Mouse (Mus musculus): ENCODE results near the gene Rnf4. TPM values are rescaled to one million over a fixed set of nuclear protein-coding genes. Genes with fewer than 3 reads are reported as not detected.

Rnf4 gene
- polyA plus RNA-seq, 1 experiment: 47.5 TPM

- H3K27me3 ChIP-seq (replicated peaks; ENCODE audit: control insufficient read depth, insufficient read depth, low read length): 0 out of 2 replicates have a peak, but pooled peaks cover under 1% of the 10 kb centered on the region
- no peak overlapping the region for H3K4me3 ChIP-seq (ENCODE audit: insufficient read depth, low read depth, low read length)
- no peak for DNase-seq
- no peak overlapping the region for H3K27ac ChIP-seq (ENCODE audit: insufficient read depth, low read depth, low read length)
- WGBS: 84% methylated on average over 6 of the region's 6 CpGs
- H3K36me3 ChIP-seq (ENCODE audit: control insufficient read depth, insufficient read depth, low read length): no peaks in the 10 kb centered on the region
- no peaks in the 10 kb centered on the region for H3K4me1 ChIP-seq (ENCODE audit: control insufficient read depth, insufficient read depth, low read length)
- TF ChIP-seq CTCF (conservative IDR thresholded peaks at IDR 0.05; ENCODE audit: insufficient read depth, insufficient read length, low read depth, low read length): no peak
- TF ChIP-seq POLR2A (IDR thresholded peaks at IDR 0.05; ENCODE audit: low read depth, low read length): no peak
These were observed 42.7 kb upstream of the Rnf4 start for GRCm38 (mm10) chr5:34293363-34293762.

- no peak for TF ChIP-seq POLR2A (IDR thresholded peaks at IDR 0.05; ENCODE audit: low read depth, low read length)
- no peak for TF ChIP-seq CTCF (conservative IDR thresholded peaks at IDR 0.05; ENCODE audit: insufficient read depth, insufficient read length, low read depth, low read length)
- Histone ChIP-seq H3K4me3 (ENCODE audit: insufficient read depth, low read depth, low read length) (no peak overlapping the region), H3K27me3 (replicated peaks; ENCODE audit: control insufficient read depth, insufficient read depth, low read length) (no peaks in the 10 kb centered on the region), H3K4me1 (ENCODE audit: control insufficient read depth, insufficient read depth, low read length) (no peaks in the 10 kb centered on the region), H3K27ac (ENCODE audit: insufficient read depth, low read depth, low read length) (no peak overlapping the region), H3K36me3 (ENCODE audit: control insufficient read depth, insufficient read depth, low read length) (no peaks in the 10 kb centered on the region)
- DNase-seq: peak; percentile 8
- WGBS: 45% methylated on average over 2 of the region's 2 CpGs
These were observed 41.4 kb upstream of the Rnf4 start for GRCm38 (mm10) chr5:34294696-34295095.

GRCm38 (mm10) chr5:34295141-34295540, 40.9 kb upstream of the Rnf4 start:
- 94% methylated on average over 2 of the region's 2 CpGs for WGBS
- H3K4me1 ChIP-seq (ENCODE audit: control insufficient read depth, insufficient read depth, low read length): no peaks in the 10 kb centered on the region
- TF ChIP-seq POLR2A (IDR thresholded peaks at IDR 0.05; ENCODE audit: low read depth, low read length) (no peak), CTCF (conservative IDR thresholded peaks at IDR 0.05; ENCODE audit: insufficient read depth, insufficient read length, low read depth, low read length) (no peak)
- no peaks in the 10 kb centered on the region for H3K27me3 ChIP-seq (replicated peaks; ENCODE audit: control insufficient read depth, insufficient read depth, low read length)
- H3K36me3 ChIP-seq (ENCODE audit: control insufficient read depth, insufficient read depth, low read length): no peaks in the 10 kb centered on the region
- no peak overlapping the region for H3K27ac ChIP-seq (ENCODE audit: insufficient read depth, low read depth, low read length)
- DNase-seq: peak; percentile 11
- H3K4me3 ChIP-seq (ENCODE audit: insufficient read depth, low read depth, low read length): no peak overlapping the region

GRCm38 (mm10) chr5:34298061-34298460, 38.0 kb upstream of the Rnf4 start:
- Histone ChIP-seq H3K4me1 (ENCODE audit: control insufficient read depth, insufficient read depth, low read length) (no peaks in the 10 kb centered on the region), H3K27me3 (replicated peaks; ENCODE audit: control insufficient read depth, insufficient read depth, low read length) (no peaks in the 10 kb centered on the region), H3K27ac (ENCODE audit: insufficient read depth, low read depth, low read length) (no peak overlapping the region), H3K36me3 (ENCODE audit: control insufficient read depth, insufficient read depth, low read length) (no peaks in the 10 kb centered on the region), H3K4me3 (ENCODE audit: insufficient read depth, low read depth, low read length) (no peak overlapping the region)
- WGBS: 64% methylated on average over 4 of the region's 4 CpGs
- no peak for DNase-seq
- TF ChIP-seq CTCF (conservative IDR thresholded peaks at IDR 0.05; ENCODE audit: insufficient read depth, insufficient read length, low read depth, low read length): no peak
- TF ChIP-seq POLR2A (IDR thresholded peaks at IDR 0.05; ENCODE audit: low read depth, low read length): no peak

GRCm38 (mm10) chr5:34298937-34299535, 37.1 kb upstream of the Rnf4 start:
- 81% methylated on average over 10 of the region's 10 CpGs for WGBS
- no peaks in the 10 kb centered on the region for H3K36me3 ChIP-seq (ENCODE audit: control insufficient read depth, insufficient read depth, low read length)
- DNase-seq: no peak
- no peak overlapping the region for H3K27ac ChIP-seq (ENCODE audit: insufficient read depth, low read depth, low read length)
- H3K4me1 ChIP-seq (ENCODE audit: control insufficient read depth, insufficient read depth, low read length): no peaks in the 10 kb centered on the region
- no peak for TF ChIP-seq CTCF (conservative IDR thresholded peaks at IDR 0.05; ENCODE audit: insufficient read depth, insufficient read length, low read depth, low read length)
- TF ChIP-seq POLR2A (IDR thresholded peaks at IDR 0.05; ENCODE audit: low read depth, low read length): no peak
- H3K27me3 ChIP-seq (replicated peaks; ENCODE audit: control insufficient read depth, insufficient read depth, low read length): no peaks in the 10 kb centered on the region
- H3K4me3 ChIP-seq (ENCODE audit: insufficient read depth, low read depth, low read length): no peak overlapping the region

- H3K27me3 ChIP-seq (replicated peaks; ENCODE audit: control insufficient read depth, insufficient read depth, low read length): no peaks in the 10 kb centered on the region
- no peak overlapping the region for H3K4me3 ChIP-seq (ENCODE audit: insufficient read depth, low read depth, low read length)
- H3K36me3 ChIP-seq (ENCODE audit: control insufficient read depth, insufficient read depth, low read length): no peaks in the 10 kb centered on the region
- H3K4me1 ChIP-seq (ENCODE audit: control insufficient read depth, insufficient read depth, low read length): no peaks in the 10 kb centered on the region
- no peak for DNase-seq
- 76% methylated on average over 7 of the region's 7 CpGs for WGBS
- no peak overlapping the region for H3K27ac ChIP-seq (ENCODE audit: insufficient read depth, low read depth, low read length)
- TF ChIP-seq CTCF (conservative IDR thresholded peaks at IDR 0.05; ENCODE audit: insufficient read depth, insufficient read length, low read depth, low read length) (no peak), POLR2A (IDR thresholded peaks at IDR 0.05; ENCODE audit: low read depth, low read length) (no peak)
These were observed 33.7 kb upstream of the Rnf4 start for GRCm38 (mm10) chr5:34302377-34302776.

GRCm38 (mm10) chr5:34309016-34309415, 27.1 kb upstream of the Rnf4 start:
- Histone ChIP-seq H3K4me1 (ENCODE audit: control insufficient read depth, insufficient read depth, low read length) (no peaks in the 10 kb centered on the region), H3K27me3 (replicated peaks; ENCODE audit: control insufficient read depth, insufficient read depth, low read length) (no peaks in the 10 kb centered on the region), H3K27ac (ENCODE audit: insufficient read depth, low read depth, low read length) (no peak overlapping the region), H3K4me3 (ENCODE audit: insufficient read depth, low read depth, low read length) (no peak overlapping the region), H3K36me3 (ENCODE audit: control insufficient read depth, insufficient read depth, low read length) (no peaks in the 10 kb centered on the region)
- WGBS: 33% methylated on average over 3 of the region's 3 CpGs
- TF ChIP-seq CTCF (conservative IDR thresholded peaks at IDR 0.05; ENCODE audit: insufficient read depth, insufficient read length, low read depth, low read length) (no peak), POLR2A (IDR thresholded peaks at IDR 0.05; ENCODE audit: low read depth, low read length) (no peak)
- DNase-seq: peak; percentile 10
